Mouse (Mus musculus): ENCODE results near the gene Aff3. TPM values are rescaled to one million over a fixed set of nuclear protein-coding genes. Genes with fewer than 3 reads are reported as not detected.
A peak's percentile ranks its signal among the peaks of the same experiment; 100 is the strongest.

Gene Aff3
- polyA plus RNA-seq, 1 experiment from 2014 or later: 9.6 TPM

GRCm38 (mm10) chr1:38546696-38547095 is 118.1 kb downstream of the Aff3 start:
- H3K4me2 ChIP-seq (ENCODE audit: low read length): no peak overlapping the region
- H3K4me3 ChIP-seq (ENCODE audit: low read depth, low read length): no peak overlapping the region
- WGBS: 69% methylated on average over 7 of the region's 7 CpGs
- H3K27me3 ChIP-seq (ENCODE audit: control insufficient read depth, insufficient read depth, low read depth, low read length): no peaks in the 10 kb centered on the region
- no peak for ATAC-seq
- H3K27ac ChIP-seq (ENCODE audit: low read length): no peak overlapping the region
- peaks cover 22% of the 10 kb centered on the region for H3K4me1 ChIP-seq (ENCODE audit: control insufficient read depth, insufficient read depth, low read length)
- H3K9ac ChIP-seq (ENCODE audit: low read depth, low read length): no peak overlapping the region
- no peaks in the 10 kb centered on the region for H3K36me3 ChIP-seq (ENCODE audit: control insufficient read depth, insufficient read depth, low read length)
- H3K9me3 ChIP-seq (replicated peaks; ENCODE audit: control insufficient read depth, low read length, poor library complexity, severe bottlenecking): no peaks in the 10 kb centered on the region

- Histone ChIP-seq H3K4me3 (ENCODE audit: low read depth, low read length) (no peak overlapping the region), H3K4me1 (ENCODE audit: control insufficient read depth, insufficient read depth, low read length) (peaks cover 22% of the 10 kb centered on the region), H3K9me3 (replicated peaks; ENCODE audit: control insufficient read depth, low read length, poor library complexity, severe bottlenecking) (no peaks in the 10 kb centered on the region), H3K36me3 (ENCODE audit: control insufficient read depth, insufficient read depth, low read length) (no peaks in the 10 kb centered on the region), H3K4me2 (ENCODE audit: low read length) (no peak overlapping the region), H3K9ac (ENCODE audit: low read depth, low read length) (no peak overlapping the region), H3K27ac (ENCODE audit: low read length) (peak overlapping the region; percentile 46; the same call in 1 of the 2 replicates), H3K27me3 (ENCODE audit: control insufficient read depth, insufficient read depth, low read depth, low read length) (no peaks in the 10 kb centered on the region)
- no peak for ATAC-seq
- 58% methylated on average over 12 of the region's 12 CpGs for WGBS
These were observed 119.3 kb downstream of the Aff3 start for GRCm38 (mm10) chr1:38545282-38545945.

DNA sequence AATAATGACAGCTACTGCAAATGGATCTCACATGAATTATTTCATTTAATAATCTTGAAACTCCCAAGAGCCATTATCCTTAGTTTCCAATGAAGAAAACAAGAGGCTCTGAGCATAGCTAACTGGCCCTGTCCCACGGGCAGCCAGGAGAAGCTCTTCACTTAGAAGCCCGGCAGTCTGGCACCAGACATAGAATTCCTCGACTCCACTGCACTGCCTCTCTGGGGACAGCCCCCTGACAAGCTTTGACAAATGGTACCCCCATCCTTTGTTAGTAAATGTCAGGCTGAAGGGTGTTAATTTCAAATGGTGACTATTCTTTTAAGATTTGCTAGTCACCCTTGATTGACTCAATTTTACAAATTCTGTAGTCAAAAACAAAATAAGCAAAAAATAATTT is 120.3 kb downstream of the Aff3 start:
- H3K4me1 ChIP-seq (ENCODE audit: control insufficient read depth, insufficient read depth, low read length): peaks cover 26% of the 10 kb centered on the region

DNA sequence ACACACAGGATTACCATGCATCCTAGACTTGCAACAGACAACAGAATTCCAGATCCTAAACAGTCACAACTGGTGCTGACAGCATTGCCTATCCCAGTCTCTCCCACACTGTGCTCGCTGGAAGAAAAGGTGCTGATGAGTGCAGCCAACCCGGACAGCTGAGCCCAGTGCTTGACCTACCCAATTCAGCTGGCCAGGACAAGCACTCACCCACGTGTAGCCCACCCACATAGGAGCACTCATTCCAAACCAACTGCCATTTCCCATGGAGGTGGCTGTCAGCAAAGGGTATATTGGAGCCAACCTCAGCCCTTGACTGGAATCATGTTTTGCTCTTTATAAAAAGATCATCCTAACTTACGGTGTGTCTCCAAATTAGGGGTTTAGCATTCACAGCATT is 123.2 kb downstream of the Aff3 start:
- Histone ChIP-seq H3K27ac (ENCODE audit: low read length) (no peak overlapping the region), H3K9me3 (replicated peaks; ENCODE audit: control insufficient read depth, low read length, poor library complexity, severe bottlenecking) (no peaks in the 10 kb centered on the region), H3K4me3 (ENCODE audit: low read depth, low read length) (no peak overlapping the region), H3K27me3 (ENCODE audit: control insufficient read depth, insufficient read depth, low read depth, low read length) (no peaks in the 10 kb centered on the region), H3K36me3 (ENCODE audit: control insufficient read depth, insufficient read depth, low read length) (no peaks in the 10 kb centered on the region), H3K4me2 (ENCODE audit: low read length) (no peak overlapping the region), H3K4me1 (ENCODE audit: control insufficient read depth, insufficient read depth, low read length) (peaks cover 46% of the 10 kb centered on the region), H3K9ac (ENCODE audit: low read depth, low read length) (no peak overlapping the region)
- WGBS: 79% methylated on average over 4 of the region's 4 CpGs
- ATAC-seq: no peak

More for the DNA sequence above, 120.3 kb downstream of the Aff3 start:
- H3K4me2 ChIP-seq (ENCODE audit: low read length): no peak overlapping the region
- H3K9ac ChIP-seq (ENCODE audit: low read depth, low read length): no peak overlapping the region
- ATAC-seq: no peak
- WGBS: 40% methylated on average over 3 of the region's 3 CpGs
- H3K36me3 ChIP-seq (ENCODE audit: control insufficient read depth, insufficient read depth, low read length): no peaks in the 10 kb centered on the region
- no peak overlapping the region for H3K27ac ChIP-seq (ENCODE audit: low read length)
- no peaks in the 10 kb centered on the region for H3K9me3 ChIP-seq (replicated peaks; ENCODE audit: control insufficient read depth, low read length, poor library complexity, severe bottlenecking)
- no peaks in the 10 kb centered on the region for H3K27me3 ChIP-seq (ENCODE audit: control insufficient read depth, insufficient read depth, low read depth, low read length)
- H3K4me3 ChIP-seq (ENCODE audit: low read depth, low read length): no peak overlapping the region

DNA sequence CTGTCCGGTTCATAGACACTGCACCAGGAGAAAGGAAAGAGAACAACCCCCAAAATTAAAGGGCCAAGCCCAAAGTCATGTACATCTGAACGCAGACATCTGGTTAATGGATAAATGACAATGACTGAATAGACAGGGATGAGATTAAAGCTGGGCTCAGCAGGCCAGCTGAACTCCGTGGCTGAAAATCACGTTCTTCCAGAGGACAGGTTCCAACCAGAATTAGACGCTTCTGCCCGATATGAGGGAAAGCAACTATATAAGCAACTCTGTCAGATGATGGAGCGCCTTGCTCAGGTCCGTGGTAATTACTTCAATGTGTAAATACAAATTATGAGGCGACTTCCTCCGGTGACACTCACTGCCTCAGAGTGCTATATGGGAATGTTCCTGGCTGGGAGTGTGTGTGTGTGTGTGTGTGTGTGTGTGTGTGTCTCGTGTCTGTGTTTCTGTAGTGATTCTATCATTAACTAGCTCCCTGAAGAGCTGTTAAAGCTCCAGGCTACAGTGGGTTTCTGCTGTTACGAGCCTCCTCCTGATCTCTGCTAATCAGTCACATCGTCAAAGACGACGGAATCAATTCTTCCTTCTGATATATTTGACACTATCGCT is 127.7 kb downstream of the Aff3 start:
- peaks cover 8% of the 10 kb centered on the region; the same call in 1 of the 2 replicates for H3K36me3 ChIP-seq (ENCODE audit: control insufficient read depth, insufficient read depth, low read length)
- H3K27me3 ChIP-seq (ENCODE audit: control insufficient read depth, insufficient read depth, low read depth, low read length): no peaks in the 10 kb centered on the region
- peaks cover 27% of the 10 kb centered on the region for H3K4me1 ChIP-seq (ENCODE audit: control insufficient read depth, insufficient read depth, low read length)
- no peaks in the 10 kb centered on the region for H3K9me3 ChIP-seq (replicated peaks; ENCODE audit: control insufficient read depth, low read length, poor library complexity, severe bottlenecking)
- no peak overlapping the region for H3K4me3 ChIP-seq (ENCODE audit: low read depth, low read length)
- H3K27ac ChIP-seq (ENCODE audit: low read length): peak overlapping the region; percentile 38; the same call in 1 of the 2 replicates
- 43% methylated on average over 16 of the region's 16 CpGs for WGBS
- no peak overlapping the region for H3K9ac ChIP-seq (ENCODE audit: low read depth, low read length)
- no peak overlapping the region for H3K4me2 ChIP-seq (ENCODE audit: low read length)
- peak; percentile 19 for ATAC-seq

DNA sequence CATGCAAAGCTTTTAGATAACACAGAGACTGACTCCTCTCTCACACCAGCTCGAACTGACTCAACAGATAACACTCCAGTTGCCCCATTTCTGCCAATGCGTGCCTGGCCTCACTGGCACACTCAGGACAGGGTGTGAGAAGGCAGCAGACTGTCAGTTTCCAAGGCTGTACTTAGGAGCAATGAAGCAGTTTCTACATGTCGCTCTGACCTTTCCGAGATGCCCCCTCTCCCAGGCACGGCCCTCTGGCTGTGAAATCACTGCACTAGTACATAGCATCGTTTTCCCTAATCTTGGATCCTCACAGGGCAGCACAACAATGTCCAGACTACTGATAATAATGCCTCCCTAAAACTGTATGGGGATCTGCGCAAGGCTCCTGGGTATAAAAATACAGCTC is 132.2 kb downstream of the Aff3 start:
- Histone ChIP-seq H3K36me3 (ENCODE audit: control insufficient read depth, insufficient read depth, low read length) (peaks cover 8% of the 10 kb centered on the region; the same call in 1 of the 2 replicates), H3K9me3 (replicated peaks; ENCODE audit: control insufficient read depth, low read length, poor library complexity, severe bottlenecking) (no peaks in the 10 kb centered on the region), H3K27ac (ENCODE audit: low read length) (no peak overlapping the region), H3K4me2 (ENCODE audit: low read length) (no peak overlapping the region), H3K4me1 (ENCODE audit: control insufficient read depth, insufficient read depth, low read length) (peaks cover 7% of the 10 kb centered on the region), H3K27me3 (ENCODE audit: control insufficient read depth, insufficient read depth, low read depth, low read length) (no peaks in the 10 kb centered on the region), H3K9ac (ENCODE audit: low read depth, low read length) (no peak overlapping the region), H3K4me3 (ENCODE audit: low read depth, low read length) (no peak overlapping the region)
- ATAC-seq: no peak
- WGBS: 87% methylated on average over 7 of the region's 7 CpGs

GRCm38 (mm10) chr1:38528607-38529006 is 136.1 kb downstream of the Aff3 start:
- WGBS: 90% methylated on average over 5 of the region's 5 CpGs
- no peak for ATAC-seq
- H3K9ac ChIP-seq (ENCODE audit: low read depth, low read length): no peak overlapping the region
- H3K27me3 ChIP-seq (ENCODE audit: control insufficient read depth, insufficient read depth, low read depth, low read length): no peaks in the 10 kb centered on the region
- no peaks in the 10 kb centered on the region for H3K9me3 ChIP-seq (replicated peaks; ENCODE audit: control insufficient read depth, low read length, poor library complexity, severe bottlenecking)
- H3K36me3 ChIP-seq (ENCODE audit: control insufficient read depth, insufficient read depth, low read length): peaks cover 9% of the 10 kb centered on the region
- no peak overlapping the region for H3K4me2 ChIP-seq (ENCODE audit: low read length)
- H3K4me3 ChIP-seq (ENCODE audit: low read depth, low read length): no peak overlapping the region
- H3K27ac ChIP-seq (ENCODE audit: low read length): no peak overlapping the region
- no peaks in the 10 kb centered on the region for H3K4me1 ChIP-seq (ENCODE audit: control insufficient read depth, insufficient read depth, low read length)

DNA sequence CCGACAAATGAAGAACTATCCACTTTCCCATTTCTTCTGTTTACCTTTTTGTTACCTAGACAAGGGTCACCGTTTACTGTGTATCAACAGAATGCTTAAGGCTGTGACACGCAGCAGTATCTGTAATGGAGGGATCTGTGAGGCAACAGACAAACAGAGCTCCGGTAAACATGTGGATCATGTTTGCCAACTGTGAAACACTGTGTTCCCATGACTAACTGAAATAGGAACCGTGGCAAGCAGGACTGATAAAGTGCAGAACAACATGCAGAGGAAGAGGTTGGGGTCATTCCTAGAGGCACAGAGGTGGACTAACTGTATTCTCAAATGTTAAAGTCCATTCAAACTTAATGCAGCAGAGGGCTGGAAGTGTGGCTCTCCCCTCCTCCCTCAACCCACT is 138.2 kb downstream of the Aff3 start:
- 92% methylated on average over 5 of the region's 5 CpGs for WGBS
- no peak overlapping the region for H3K4me3 ChIP-seq (ENCODE audit: low read depth, low read length)
- H3K4me2 ChIP-seq (ENCODE audit: low read length): no peak overlapping the region
- peaks cover 9% of the 10 kb centered on the region for H3K36me3 ChIP-seq (ENCODE audit: control insufficient read depth, insufficient read depth, low read length)
- no peak overlapping the region for H3K9ac ChIP-seq (ENCODE audit: low read depth, low read length)
- no peaks in the 10 kb centered on the region for H3K27me3 ChIP-seq (ENCODE audit: control insufficient read depth, insufficient read depth, low read depth, low read length)
- no peak for ATAC-seq
- H3K27ac ChIP-seq (ENCODE audit: low read length): no peak overlapping the region
- H3K4me1 ChIP-seq (ENCODE audit: control insufficient read depth, insufficient read depth, low read length): no peaks in the 10 kb centered on the region
- no peaks in the 10 kb centered on the region for H3K9me3 ChIP-seq (replicated peaks; ENCODE audit: control insufficient read depth, low read length, poor library complexity, severe bottlenecking)

DNA sequence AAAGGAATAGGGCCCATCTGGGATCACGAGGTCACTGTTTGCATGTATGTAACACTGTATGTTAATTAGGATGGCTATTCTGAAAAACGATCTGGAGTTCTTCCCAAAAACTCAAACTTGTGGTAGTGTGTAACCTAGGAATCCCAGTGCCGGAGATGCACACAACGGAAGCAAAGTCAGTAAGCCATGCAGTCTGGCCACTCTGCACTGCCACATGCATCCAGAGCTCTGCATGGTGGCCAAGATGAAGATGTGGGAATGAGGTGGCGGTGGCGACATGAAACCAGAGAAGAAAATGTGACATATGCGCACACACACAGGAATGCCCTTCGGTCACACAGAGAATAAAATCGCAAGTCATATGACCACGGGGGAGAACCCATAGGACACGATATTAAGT is 143.1 kb downstream of the Aff3 start:
- no peak overlapping the region for H3K4me3 ChIP-seq (ENCODE audit: low read depth, low read length)
- H3K27ac ChIP-seq (ENCODE audit: low read length): no peak overlapping the region
- H3K9ac ChIP-seq (ENCODE audit: low read depth, low read length): no peak overlapping the region
- ATAC-seq: no peak
- no peak overlapping the region for H3K4me2 ChIP-seq (ENCODE audit: low read length)
- H3K4me1 ChIP-seq (ENCODE audit: control insufficient read depth, insufficient read depth, low read length): no peaks in the 10 kb centered on the region
- no peaks in the 10 kb centered on the region for H3K27me3 ChIP-seq (ENCODE audit: control insufficient read depth, insufficient read depth, low read depth, low read length)
- peaks cover 9% of the 10 kb centered on the region for H3K36me3 ChIP-seq (ENCODE audit: control insufficient read depth, insufficient read depth, low read length)
- no peaks in the 10 kb centered on the region; the same call in 1 of the 2 replicates for H3K9me3 ChIP-seq (replicated peaks; ENCODE audit: control insufficient read depth, low read length, poor library complexity, severe bottlenecking)
- WGBS: 97% methylated on average over 11 of the region's 11 CpGs

Measured in midbrain, embryonic 16.5 days (tissue).